Mouse (Mus musculus) liver, adult 2 months (tissue): ENCODE measurements around the gene Tmem234.

Source experiments
- CTCF ChIP-seq: fragments of 200-500 bp; IDR thresholded peaks from 2 replicates; pipeline ENCODE4 v1.5.1; 2011; ENCODE audit warnings: low read depth, low read length, control low read depth
- POLR2A ChIP-seq: fragments of 200-500 bp; IDR thresholded peaks from 2 replicates; pipeline ENCODE4 v1.6.1; 2011; ENCODE audit warnings: low read length, control low read depth; ENCODE audit not compliant: insufficient read depth; ENCODE audit errors: extremely low read depth

DNA sequence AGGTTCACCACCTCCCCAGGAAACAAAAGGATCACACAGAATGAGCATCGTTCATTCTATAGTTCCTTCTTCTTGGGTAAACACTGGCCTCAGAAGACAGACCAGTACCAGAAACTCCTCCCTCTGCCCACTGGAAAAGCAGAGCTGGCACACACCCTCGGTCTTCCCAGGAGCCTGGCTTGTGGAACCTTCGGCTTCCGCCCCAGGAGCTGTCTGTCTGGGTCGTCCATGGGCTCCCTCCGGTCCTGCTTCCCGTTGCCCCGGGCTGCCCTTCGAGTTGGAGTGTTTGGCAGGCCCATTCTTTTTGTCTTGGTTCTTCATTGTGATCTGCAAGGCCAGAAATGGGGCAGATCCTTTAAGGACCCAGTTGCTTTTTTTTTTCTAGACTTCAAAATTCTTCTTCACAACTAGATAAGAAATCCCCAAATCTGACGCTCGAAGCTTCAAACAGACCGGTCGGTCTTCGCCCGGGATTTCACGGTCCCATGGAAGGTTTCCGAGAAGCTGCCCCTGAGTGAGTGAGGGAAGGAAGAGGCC, 39.7 kb downstream of the Tmem234 start:
- TF ChIP-seq CTCF (no peak), POLR2A (no peak)
